Mouse (Mus musculus) adrenal gland, adult 18-20 months (tissue): ENCODE data around the gene Zfp335. TPM values are rescaled to one million over a fixed set of nuclear protein-coding genes. Genes with fewer than 3 reads are reported as not detected.

Experiments used
- total RNA-seq, 2 experiments: library from RNA; stranded (reverse); gene quantifications; 1 replicate in 1 of 2; 2 replicates in 1 of 2; pipeline ENCODE4 v1.2.3; 2021

The Zfp335 gene
- total RNA-seq, 2 experiments from 2014 or later, result 20.9 to 22.4 TPM

Other genes starting within 250 kb of the Zfp335 start
- not detected for gene Wfdc11, start 237.7 kb downstream of the Zfp335 start, total RNA-seq
- gene Wfdc13, start 226.7 kb downstream of the Zfp335 start, total RNA-seq, result not detected
- gene Spint4, start 213.3 kb downstream of the Zfp335 start, total RNA-seq, result not detected
- not detected for gene Spint5, start 196.5 kb downstream of the Zfp335 start, total RNA-seq
- gene Wfdc3, start 165.8 kb downstream of the Zfp335 start, total RNA-seq, result under 1 TPM; 0.20 to 0.45 TPM
- 10 to 100 TPM; 34.0 to 35.2 TPM for gene Dnttip1, start 165.8 kb downstream of the Zfp335 start, total RNA-seq
- gene Ube2c, start 141.9 kb downstream of the Zfp335 start, total RNA-seq, result 1 to 10 TPM; 1.4 to 4.0 TPM
- gene Tnnc2, start 131.8 kb downstream of the Zfp335 start, total RNA-seq, result 10 to 100 TPM in 1 of 2 experiments, not detected in 1; 11.3 TPM
- 10 to 100 TPM; 25.0 to 28.4 TPM for gene Snx21, start 125.9 kb downstream of the Zfp335 start, total RNA-seq
- gene Acot8, start 106.9 kb downstream of the Zfp335 start, total RNA-seq, result 10 to 100 TPM; 32.6 to 36.6 TPM
- gene Zswim3, start 106.7 kb downstream of the Zfp335 start, total RNA-seq, result 1 to 10 TPM; 4.2 to 5.3 TPM
- 10 to 100 TPM; 11.0 to 11.4 TPM for gene Zswim1, start 89.1 kb downstream of the Zfp335 start, total RNA-seq
- gene Spata25, start 83.2 kb downstream of the Zfp335 start, total RNA-seq, result not detected
- gene Ctsa, start 78.9 kb downstream of the Zfp335 start, total RNA-seq, result 100 to 1,000 TPM; 103 to 106 TPM
- gene Neurl2, start 78.3 kb downstream of the Zfp335 start, total RNA-seq, result 1 to 10 TPM; 1.4 to 1.7 TPM
- gene Pltp, start 54.0 kb downstream of the Zfp335 start, total RNA-seq, result 10 to 100 TPM; 22.5 to 55.9 TPM
- 10 to 100 TPM; 35.1 to 48.6 TPM for gene Pcif1, start 32.5 kb downstream of the Zfp335 start, total RNA-seq
- gene Mmp9, start 29.0 kb upstream of the Zfp335 start, total RNA-seq, result 1 to 10 TPM in 1 of 2 experiments, under 1 TPM in 1; 0.89 to 2.7 TPM
- gene Slc12a5, start 49.0 kb upstream of the Zfp335 start, total RNA-seq, result 1 to 10 TPM; 5.2 to 9.0 TPM
- 10 to 100 TPM; 35.7 to 41.6 TPM for gene Ncoa5, start 123.1 kb upstream of the Zfp335 start, total RNA-seq
- 1 to 10 TPM; 1.9 to 2.2 TPM for gene Cd40, start 143.9 kb upstream of the Zfp335 start, total RNA-seq
- not detected for gene 1700025C18Rik, start 179.0 kb upstream of the Zfp335 start, total RNA-seq